Mouse (Mus musculus): ENCODE measurements around the gene Gm17359.

DNA sequence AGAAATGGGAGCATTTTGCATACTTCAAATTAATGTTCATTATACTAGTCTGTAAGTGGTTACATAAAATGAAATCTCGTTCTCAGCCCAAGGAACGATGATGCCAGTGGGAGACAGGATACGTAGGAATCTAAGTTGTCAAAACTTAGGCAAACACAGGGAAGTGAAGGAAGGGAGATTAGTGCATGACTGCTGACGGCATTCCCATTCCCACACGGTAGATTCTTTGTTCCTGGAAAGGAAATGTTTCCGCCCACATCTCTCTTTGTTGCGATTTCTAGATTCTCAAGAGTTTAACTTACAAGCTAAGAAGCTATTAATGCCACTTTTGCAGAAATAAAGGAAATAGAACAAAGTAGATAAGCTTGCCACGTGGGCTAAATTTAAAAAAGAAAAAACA is 29.6 kb downstream of the Gm17359 start:
- TF ChIP-seq CTCF (IDR thresholded peaks at IDR 0.05; ENCODE audit: control insufficient read depth, insufficient read depth, low read length) (no peak), POLR2A (IDR thresholded peaks at IDR 0.05; ENCODE audit: borderline replicate concordance, control insufficient read depth, low read depth, low read length) (no peak)

Measured in bone marrow, adult 2 months (tissue).